8 mouse cellular contexts compared by ENCODE assay signal in genomic region chr17:23742210-23742793, GRCm38 (mm10). TPM values are rescaled to one million over a fixed set of nuclear protein-coding genes. Genes with fewer than 3 reads are reported as not detected.
A peak's percentile ranks its signal among the peaks of the same experiment; 100 is the strongest.
DNase-seq lines count a peak whose midpoint lies in the region; ATAC-seq lines count a peak whose summit lies in the region.

No protein-coding gene starts in this region.

- 8% methylated on average over 44 of the region's 44 CpGs for WGBS in heart, embryonic 13.5 days
- WGBS in hindbrain, embryonic 16.5 days = 8% methylated on average over 44 of the region's 44 CpGs
- 6% methylated on average over 44 of the region's 44 CpGs for WGBS in lung, embryonic 15.5 days

- no peak for ATAC-seq in heart, embryonic 13.5 days (ENCODE audit: extremely low read depth, insufficient number of reproducible peaks, low FRiP score, low TSS enrichment)
- ATAC-seq in hindbrain, embryonic 16.5 days = no peak
- no peak for ATAC-seq in lung, embryonic 15.5 days (ENCODE audit: borderline replicate concordance, extremely low read depth, low FRiP score, low TSS enrichment)

- no peaks in the 10 kb centered on the region for H3K9me3 ChIP-seq in heart, embryonic 13.5 days
- H3K9me3 ChIP-seq in hindbrain, embryonic 16.5 days (ENCODE audit: control insufficient read depth, low read length) = no peaks in the 10 kb centered on the region
- H3K9me3 ChIP-seq in lung, embryonic 15.5 days = no peaks in the 10 kb centered on the region

- H3K9ac ChIP-seq in heart, embryonic 13.5 days = no peak overlapping the region
- peak overlapping the region; percentile 11; the same call in 1 of the 2 replicates for H3K9ac ChIP-seq in hindbrain, embryonic 16.5 days (ENCODE audit: low read depth, low read length)
- H3K9ac ChIP-seq in lung, embryonic 15.5 days = no peak overlapping the region

- H3K27ac ChIP-seq in heart, embryonic 13.5 days (replicated peaks) = no peak overlapping the region
- no peak overlapping the region for H3K27ac ChIP-seq in brown adipose tissue, adult 24 weeks (replicated peaks; ENCODE audit: low read depth, low read length)
- no peak overlapping the region for H3K27ac ChIP-seq in hindbrain, embryonic 16.5 days (ENCODE audit: low read depth, low read length)
- H3K27ac ChIP-seq in lung, embryonic 15.5 days = no peak overlapping the region

- H3K36me3 ChIP-seq in heart, embryonic 13.5 days = peaks cover 1% of the 10 kb centered on the region
- peaks cover 3% of the 10 kb centered on the region for H3K36me3 ChIP-seq in hindbrain, embryonic 16.5 days (ENCODE audit: control insufficient read depth, insufficient read depth, low read length)
- H3K36me3 ChIP-seq in lung, embryonic 15.5 days = peaks cover under 1% of the 10 kb centered on the region; the same call in 1 of the 2 replicates

- DNase-seq in heart, postnatal 4 days = no peak
- DNase-seq in spleen, postnatal 36 days (ENCODE audit: low spot score in 2 of 2) = peak; percentile 37 to 46
- DNase-seq in left cerebral cortex, postnatal 14 days (ENCODE audit: low spot score in 2 of 2) = no peak
- DNase-seq in urinary bladder, postnatal 10 days (ENCODE audit: low spot score) = no peak

- H3K4me2 ChIP-seq in heart, embryonic 13.5 days = peak overlapping the region; percentile 51
- H3K4me2 ChIP-seq in hindbrain, embryonic 16.5 days (ENCODE audit: low read length) = peak overlapping the region; percentile 50
- peak overlapping the region; percentile 30 for H3K4me2 ChIP-seq in lung, embryonic 15.5 days

- intact Hi-C loops in left cerebral cortex, postnatal 14 days (cut with DNase I) = no loop called here

- H3K4me3 ChIP-seq in heart, embryonic 13.5 days = peak overlapping the region; percentile 35
- H3K4me3 ChIP-seq in brown adipose tissue, adult 24 weeks (ENCODE audit: insufficient read depth, low read depth, low read length) = peak overlapping the region; percentile 32
- H3K4me3 ChIP-seq in hindbrain, embryonic 16.5 days (ENCODE audit: low read length) = peak overlapping the region; percentile 33
- H3K4me3 ChIP-seq in lung, embryonic 15.5 days = peak overlapping the region; percentile 13

- peaks cover 54% of the 10 kb centered on the region for H3K4me1 ChIP-seq in heart, embryonic 13.5 days
- H3K4me1 ChIP-seq in brown adipose tissue, adult 24 weeks (ENCODE audit: control insufficient read depth, insufficient read depth, insufficient read length, low read length) = peaks cover 7% of the 10 kb centered on the region; the same call in 1 of the 2 replicates
- peaks cover 37% of the 10 kb centered on the region for H3K4me1 ChIP-seq in hindbrain, embryonic 16.5 days (ENCODE audit: control insufficient read depth, insufficient read depth, low read depth, low read length)
- H3K4me1 ChIP-seq in lung, embryonic 15.5 days = peaks cover 55% of the 10 kb centered on the region

- H3K27me3 ChIP-seq in heart, embryonic 13.5 days (replicated peaks) = peaks cover 90% of the 10 kb centered on the region
- H3K27me3 ChIP-seq in hindbrain, embryonic 16.5 days (replicated peaks; ENCODE audit: control insufficient read depth, insufficient read depth, low read length) = peaks cover 48% of the 10 kb centered on the region
- H3K27me3 ChIP-seq in lung, embryonic 15.5 days = peaks cover 69% of the 10 kb centered on the region

RNA-seq across cellular contexts. Expression of gene Paqr4, which starts 1.6 kb away (rescaled TPM):
- polyA plus RNA-seq in heart, embryonic 13.5 days (2015; fragmentation: Nextera tagmentation; extraction: Ambion mirVana) = 12.3 and 12.6 TPM in 2 replicates
- total RNA-seq in heart, postnatal 4 days (2021) = 10 to 100 TPM; 19.1 to 19.3 TPM
- polyA plus RNA-seq in brown adipose tissue, adult 24 weeks (2012; ENCODE audit: insufficient read depth, insufficient read length, missing spikeins) = 4.0 and 5.1 TPM in 2 replicates
- polyA plus RNA-seq in hindbrain, embryonic 16.5 days (2015; fragmentation: Nextera tagmentation; extraction: Ambion mirVana) = 81.4 and 84.1 TPM in 2 replicates
- 43.9 and 46.7 TPM in 2 replicates for polyA plus RNA-seq in lung, embryonic 15.5 days (2015; fragmentation: Nextera tagmentation; extraction: Ambion mirVana)
- 10 to 100 TPM; 54.2 to 56.8 TPM for total RNA-seq in left cerebral cortex, postnatal 14 days (2021)

RNA-seq across cellular contexts. Expression of gene Kremen2, which starts 3.3 kb away (rescaled TPM):
- 0.09 and 0.32 TPM in 2 replicates for polyA plus RNA-seq in heart, embryonic 13.5 days (2015; fragmentation: Nextera tagmentation; extraction: Ambion mirVana)
- not detected for total RNA-seq in heart, postnatal 4 days (2021)
- polyA plus RNA-seq in brown adipose tissue, adult 24 weeks (2012; ENCODE audit: insufficient read depth, insufficient read length, missing spikeins) = not detected in 2 replicates
- polyA plus RNA-seq in hindbrain, embryonic 16.5 days (2015; fragmentation: Nextera tagmentation; extraction: Ambion mirVana) = 1.4 and 1.8 TPM in 2 replicates
- 0.38 and 1.1 TPM in 2 replicates for polyA plus RNA-seq in lung, embryonic 15.5 days (2015; fragmentation: Nextera tagmentation; extraction: Ambion mirVana)
- total RNA-seq in left cerebral cortex, postnatal 14 days (2021) = under 1 TPM; 0.40 to 0.48 TPM

RNA-seq across cellular contexts. Expression of gene Pkmyt1, which starts 16.2 kb away (rescaled TPM):
- polyA plus RNA-seq in heart, embryonic 13.5 days (2015; fragmentation: Nextera tagmentation; extraction: Ambion mirVana) = 30.9 and 31.0 TPM in 2 replicates
- 10 to 100 TPM; 16.6 to 16.7 TPM for total RNA-seq in heart, postnatal 4 days (2021)
- polyA plus RNA-seq in brown adipose tissue, adult 24 weeks (2012; ENCODE audit: insufficient read depth, insufficient read length, missing spikeins) = 1.8 TPM in 1 of 2 replicates, not detected in the other
- 20.8 and 21.1 TPM in 2 replicates for polyA plus RNA-seq in hindbrain, embryonic 16.5 days (2015; fragmentation: Nextera tagmentation; extraction: Ambion mirVana)
- 61.7 and 68.6 TPM in 2 replicates for polyA plus RNA-seq in lung, embryonic 15.5 days (2015; fragmentation: Nextera tagmentation; extraction: Ambion mirVana)
- 1 to 10 TPM; 3.3 to 5.7 TPM for total RNA-seq in left cerebral cortex, postnatal 14 days (2021)

RNA-seq across cellular contexts. Expression of gene 1520401A03Rik, which starts 19.7 kb away (rescaled TPM):
- 0.11 TPM in 1 of 2 replicates, not detected in the other for polyA plus RNA-seq in heart, embryonic 13.5 days (2015; fragmentation: Nextera tagmentation; extraction: Ambion mirVana)
- not detected for total RNA-seq in heart, postnatal 4 days (2021)
- polyA plus RNA-seq in brown adipose tissue, adult 24 weeks (2012; ENCODE audit: insufficient read depth, insufficient read length, missing spikeins) = not detected in 2 replicates
- polyA plus RNA-seq in hindbrain, embryonic 16.5 days (2015; fragmentation: Nextera tagmentation; extraction: Ambion mirVana) = 0.13 TPM in 1 of 2 replicates, not detected in the other
- polyA plus RNA-seq in lung, embryonic 15.5 days (2015; fragmentation: Nextera tagmentation; extraction: Ambion mirVana) = 0.09 and 0.28 TPM in 2 replicates
- total RNA-seq in left cerebral cortex, postnatal 14 days (2021) = under 1 TPM in 1 of 2 experiments, not detected in 1; 0.37 TPM

RNA-seq across cellular contexts. Expression of gene Flywch1, which starts 29.1 kb away (rescaled TPM):
- 52.1 and 54.1 TPM in 2 replicates for polyA plus RNA-seq in heart, embryonic 13.5 days (2015; fragmentation: Nextera tagmentation; extraction: Ambion mirVana)
- 10 to 100 TPM; 32.8 to 33.4 TPM for total RNA-seq in heart, postnatal 4 days (2021)
- 25.8 and 26.8 TPM in 2 replicates for polyA plus RNA-seq in brown adipose tissue, adult 24 weeks (2012; ENCODE audit: insufficient read depth, insufficient read length, missing spikeins)
- 202 and 203 TPM in 2 replicates for polyA plus RNA-seq in hindbrain, embryonic 16.5 days (2015; fragmentation: Nextera tagmentation; extraction: Ambion mirVana)
- polyA plus RNA-seq in lung, embryonic 15.5 days (2015; fragmentation: Nextera tagmentation; extraction: Ambion mirVana) = 70.5 TPM in 2 replicates
- total RNA-seq in left cerebral cortex, postnatal 14 days (2021) = 100 to 1,000 TPM; 173 to 185 TPM

Comparison
In these comparisons a context has a peak if more than half of its experiments do, and no peak if none do; other contexts are left out.
1. DNase-seq: peak in spleen, postnatal 36 days (2 of 2); none in heart, postnatal 4 days (single experiment), left cerebral cortex, postnatal 14 days (0 of 2) and urinary bladder, postnatal 10 days (single experiment).
2. Peak in every context shown above with its lines, with median percentiles within 50 percentile points of each other: H3K4me2 ChIP-seq and H3K4me3 ChIP-seq.